Mouse (Mus musculus) midbrain, embryonic 15.5 days (tissue): ENCODE data around the gene Ntrk1. TPM values are rescaled to one million over a fixed set of nuclear protein-coding genes. Genes with fewer than 3 reads are reported as not detected.

Experiments used
- ATAC-seq: fragments of 200-750 bp; cut with Nextera tagmentation; replicated peaks from 2 replicates; pipeline ENCODE4 v1.8.0; 2017; ENCODE audit warnings: moderate TSS enrichment
- H3K27ac ChIP-seq: fragments of 300-500 bp; sonication (generic); 2 replicates; pipeline ENCODE4 v1.5.1; 2015; ENCODE audit warnings: mild to moderate bottlenecking, inconsistent platforms
- H3K27me3 ChIP-seq: fragments of 300-500 bp; sonication (generic); replicated peaks from 2 replicates; pipeline ENCODE4 v1.6.1; 2015; ENCODE audit warnings: inconsistent platforms
- H3K36me3 ChIP-seq: fragments of 300-500 bp; sonication (generic); replicated peaks from 2 replicates; pipeline ENCODE4 v1.6.1; 2015; ENCODE audit warnings: inconsistent platforms
- H3K4me1 ChIP-seq: fragments of 300-500 bp; sonication (generic); 2 replicates; pipeline ENCODE4 v1.6.1; 2015; ENCODE audit warnings: inconsistent platforms
- H3K4me2 ChIP-seq: fragments of 300-500 bp; sonication (generic); 2 replicates; pipeline ENCODE4 v1.6.1; 2015; ENCODE audit warnings: inconsistent platforms, mild to moderate bottlenecking, moderate library complexity
- H3K4me3 ChIP-seq: fragments of 300-500 bp; sonication (generic); 2 replicates; pipeline ENCODE4 v1.5.1; 2015; ENCODE audit warnings: mild to moderate bottlenecking, inconsistent platforms
- H3K9ac ChIP-seq: fragments of 300-500 bp; sonication (generic); 2 replicates; pipeline ENCODE4 v1.6.1; 2015; ENCODE audit warnings: mild to moderate bottlenecking, inconsistent platforms
- H3K9me3 ChIP-seq: fragments of 300-500 bp; sonication (generic); 2 replicates; pipeline ENCODE4 v1.6.1; 2016; ENCODE audit warnings: inconsistent platforms
- WGBS: fragments of 180-500 bp; shearing (Covaris S2); methylation state at CpG from one replicate; pipeline ENCODE4 v1.1.7; 2015; ENCODE audit warnings: mixed read lengths; 5-methylcytosine and 5-hydroxymethylcytosine counted together
- polyA plus RNA-seq: library from polyadenylated mRNA; unstranded; fragments of >200 nt; fragmentation: Nextera tagmentation; extraction: Ambion mirVana; gene quantifications from 2 replicates; pipeline ENCODE4 v1.2.1, GENCODE M21; 2015

Ntrk1 gene
- polyA plus RNA-seq, 1 experiment from 2014 or later: 1.6 TPM

DNA sequence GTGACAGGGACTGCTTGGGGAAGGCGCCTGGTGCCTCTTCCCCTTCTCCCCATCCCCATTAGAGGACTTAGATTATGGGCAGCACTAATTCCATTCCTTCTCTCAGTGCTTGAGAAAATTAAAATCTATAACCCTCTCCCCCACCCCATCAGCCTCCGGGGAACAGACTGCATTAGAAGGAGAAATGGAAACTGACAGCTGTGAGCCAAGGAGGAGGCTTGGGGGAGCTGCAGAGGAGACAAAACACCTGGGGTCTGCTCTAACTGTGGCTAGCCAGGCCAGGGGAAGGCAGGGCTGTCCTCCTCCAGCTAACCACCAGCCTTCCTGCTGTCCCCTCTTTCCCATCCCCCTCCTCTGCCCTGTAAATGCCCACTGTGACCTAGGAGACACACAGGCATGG is 15.9 kb downstream of the Ntrk1 start:
- H3K9ac ChIP-seq: no peak overlapping the region
- H3K27me3 ChIP-seq: peaks cover 6% of the 10 kb centered on the region; the same call in 1 of the 2 replicates
- 20% methylated on average over 2 of the region's 2 CpGs for WGBS
- no peak overlapping the region for H3K4me2 ChIP-seq
- H3K4me3 ChIP-seq: no peak overlapping the region
- ATAC-seq: no peak
- H3K9me3 ChIP-seq: no peaks in the 10 kb centered on the region
- H3K36me3 ChIP-seq: no peaks in the 10 kb centered on the region
- peaks cover 20% of the 10 kb centered on the region for H3K4me1 ChIP-seq
- H3K27ac ChIP-seq: no peak overlapping the region

DNA sequence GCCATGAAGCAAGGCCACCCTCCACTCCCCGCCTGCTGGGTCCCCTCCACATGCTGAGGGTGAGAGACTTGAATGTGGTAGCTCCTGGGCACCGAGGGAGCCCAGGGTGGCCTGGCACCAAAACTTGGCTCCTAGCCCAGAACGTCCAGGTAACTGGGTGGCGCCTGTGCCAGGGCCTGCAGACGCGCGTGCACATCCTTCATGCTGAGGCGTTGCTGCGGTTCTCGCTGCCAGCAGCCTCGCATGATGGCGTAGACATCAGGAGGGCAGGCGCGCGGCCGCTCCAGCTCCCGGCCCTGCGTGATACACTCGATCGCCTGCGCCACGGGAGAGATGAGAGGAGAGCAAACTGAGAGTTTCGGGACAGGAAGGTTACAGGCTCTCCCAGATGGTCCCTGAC is 16.7 kb downstream of the Ntrk1 start:
- Histone ChIP-seq H3K4me1 (peaks cover 20% of the 10 kb centered on the region), H3K9me3 (no peaks in the 10 kb centered on the region), H3K27me3 (peaks cover 6% of the 10 kb centered on the region; the same call in 1 of the 2 replicates), H3K9ac (no peak overlapping the region), H3K4me3 (no peak overlapping the region), H3K27ac (no peak overlapping the region), H3K36me3 (no peaks in the 10 kb centered on the region), H3K4me2 (peak overlapping the region; percentile 15; the same call in 1 of the 2 replicates)
- WGBS: 45% methylated on average over 23 of the region's 23 CpGs
- ATAC-seq: no peak

DNA sequence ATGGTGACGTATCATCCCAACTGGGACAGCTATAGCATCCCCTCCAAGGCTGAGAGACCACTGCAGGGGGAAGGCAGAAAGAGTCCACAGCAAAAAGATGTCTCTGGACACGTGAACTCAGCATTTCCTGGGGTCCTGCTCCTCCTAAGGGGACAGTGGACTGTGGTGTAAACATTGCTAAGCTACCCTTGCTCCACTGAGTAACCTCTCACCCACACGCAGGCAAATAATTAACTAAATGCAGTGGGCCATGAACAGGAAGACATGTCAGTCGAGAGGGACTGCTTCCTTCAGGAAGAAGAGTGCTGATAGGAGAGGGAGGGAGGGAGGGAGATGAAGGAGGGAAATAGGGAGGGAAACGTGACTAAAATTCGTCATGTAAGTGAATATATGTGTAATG is 23.9 kb downstream of the Ntrk1 start:
- Histone ChIP-seq H3K27ac (no peak overlapping the region), H3K27me3 (peaks cover 21% of the 10 kb centered on the region), H3K36me3 (no peaks in the 10 kb centered on the region), H3K9ac (no peak overlapping the region), H3K4me3 (no peak overlapping the region), H3K4me2 (no peak overlapping the region), H3K9me3 (no peaks in the 10 kb centered on the region), H3K4me1 (peaks cover 7% of the 10 kb centered on the region)
- no peak for ATAC-seq
- 58% methylated on average over 6 of the region's 6 CpGs for WGBS

DNA sequence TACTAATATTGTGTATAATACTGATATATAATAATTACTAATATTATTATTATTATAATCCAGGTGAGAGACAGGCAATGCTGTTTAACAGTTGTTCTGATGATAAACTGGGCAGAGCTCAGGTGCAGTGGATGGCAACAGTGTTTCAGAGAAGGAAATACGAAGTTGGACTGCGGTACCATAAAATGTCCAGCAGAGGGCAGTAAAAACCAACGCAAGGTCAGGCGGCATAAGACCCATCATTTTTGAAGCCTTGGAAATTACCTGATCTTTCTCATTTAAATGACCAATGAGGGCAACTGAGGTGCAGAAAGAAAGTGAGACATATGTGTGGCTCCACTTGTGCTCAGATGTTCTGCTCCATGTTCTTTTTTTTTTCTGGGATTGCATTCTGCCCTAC is 24.7 kb downstream of the Ntrk1 start:
- Histone ChIP-seq H3K27me3 (peaks cover 21% of the 10 kb centered on the region), H3K36me3 (no peaks in the 10 kb centered on the region), H3K27ac (no peak overlapping the region), H3K4me3 (no peak overlapping the region), H3K4me2 (no peak overlapping the region), H3K9me3 (no peaks in the 10 kb centered on the region), H3K4me1 (peaks cover 7% of the 10 kb centered on the region), H3K9ac (no peak overlapping the region)
- ATAC-seq: no peak
- 3% methylated on average over 4 of the region's 4 CpGs for WGBS

DNA sequence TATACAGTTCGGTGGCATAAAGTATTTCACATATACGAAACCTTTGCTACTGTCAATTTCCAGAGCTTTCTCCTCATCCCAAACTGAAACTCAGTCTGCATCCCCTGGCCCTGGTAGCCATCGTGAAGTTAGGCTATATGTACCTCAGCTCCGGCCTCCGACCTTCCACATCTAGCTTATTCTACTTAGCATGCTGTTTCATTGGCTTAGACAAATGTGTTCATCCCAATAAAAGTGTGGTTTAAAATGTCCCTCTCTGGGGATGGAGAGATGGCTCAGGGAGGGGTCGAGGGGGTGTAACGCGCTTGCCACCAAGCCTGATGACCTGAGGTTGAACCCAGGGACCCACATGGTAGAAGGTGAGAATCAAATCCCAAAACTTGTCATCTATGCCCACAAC is 25.5 kb downstream of the Ntrk1 start:
- WGBS: 83% methylated on average over 8 of the region's 8 CpGs

DNA sequence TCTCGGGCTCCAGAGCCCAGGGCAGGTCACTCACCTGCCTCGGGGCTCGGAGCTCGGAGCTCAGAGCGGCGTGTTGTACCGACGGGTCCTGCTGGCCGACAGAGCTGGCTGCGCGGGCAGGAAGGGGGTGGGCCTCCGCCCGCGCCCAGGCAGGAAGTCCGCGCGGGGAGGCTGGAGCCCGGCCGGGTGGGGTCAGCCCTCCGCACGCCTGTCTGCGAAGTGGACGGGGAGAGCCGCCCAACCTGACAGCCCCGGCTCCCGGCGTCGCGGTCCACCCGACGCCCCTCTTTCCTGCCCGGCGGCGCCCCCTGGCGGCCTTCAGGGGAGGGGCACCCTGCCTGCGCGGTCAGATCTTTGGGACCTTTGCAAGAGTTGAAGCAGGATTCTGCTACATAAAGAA is 26.1 kb downstream of the Ntrk1 start:
- peak overlapping the region; percentile 29 for H3K4me3 ChIP-seq
- H3K4me2 ChIP-seq: peak overlapping the region; percentile 42
- H3K36me3 ChIP-seq: no peaks in the 10 kb centered on the region
- H3K9ac ChIP-seq: 0 out of 2 replicates have a peak overlapping the region, but pooled peaks have one; percentile 14
- ATAC-seq: no peak
- H3K27ac ChIP-seq: no peak overlapping the region
- H3K9me3 ChIP-seq: no peaks in the 10 kb centered on the region
- peaks cover 7% of the 10 kb centered on the region for H3K4me1 ChIP-seq
- H3K27me3 ChIP-seq: peaks cover 29% of the 10 kb centered on the region
- WGBS: 3% methylated on average over 30 of the region's 37 CpGs

More for the DNA sequence above, 25.5 kb downstream of the Ntrk1 start:
- Histone ChIP-seq H3K4me1 (peaks cover 7% of the 10 kb centered on the region), H3K9ac (no peak overlapping the region), H3K27me3 (peaks cover 27% of the 10 kb centered on the region), H3K4me3 (no peak overlapping the region), H3K9me3 (no peaks in the 10 kb centered on the region), H3K27ac (no peak overlapping the region), H3K4me2 (no peak overlapping the region), H3K36me3 (no peaks in the 10 kb centered on the region)
- no peak for ATAC-seq

DNA sequence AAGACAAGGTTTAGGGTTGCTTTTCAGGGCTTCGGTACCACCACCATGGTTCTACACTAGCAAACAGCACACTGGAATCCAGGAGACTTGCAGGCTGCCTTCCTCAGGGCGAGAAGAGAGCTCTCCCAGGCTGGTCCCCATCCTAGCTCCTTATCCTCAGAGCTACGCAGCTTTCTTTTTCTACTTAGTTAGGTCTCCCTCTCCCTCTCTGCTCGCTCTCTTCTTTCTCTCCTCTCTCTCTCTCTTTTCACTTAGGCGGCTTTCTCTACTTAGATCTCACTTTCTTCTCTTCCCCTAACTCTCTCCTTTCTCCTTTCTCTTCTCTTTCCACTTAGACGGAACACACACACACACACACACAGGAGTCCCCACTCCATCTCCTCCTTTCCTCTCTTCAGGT is 26.5 kb downstream of the Ntrk1 start:
- no peak for ATAC-seq
- Histone ChIP-seq H3K9ac (0 out of 2 replicates have a peak overlapping the region, but pooled peaks have one; percentile 14), H3K4me3 (peak overlapping the region; percentile 29)

DNA sequence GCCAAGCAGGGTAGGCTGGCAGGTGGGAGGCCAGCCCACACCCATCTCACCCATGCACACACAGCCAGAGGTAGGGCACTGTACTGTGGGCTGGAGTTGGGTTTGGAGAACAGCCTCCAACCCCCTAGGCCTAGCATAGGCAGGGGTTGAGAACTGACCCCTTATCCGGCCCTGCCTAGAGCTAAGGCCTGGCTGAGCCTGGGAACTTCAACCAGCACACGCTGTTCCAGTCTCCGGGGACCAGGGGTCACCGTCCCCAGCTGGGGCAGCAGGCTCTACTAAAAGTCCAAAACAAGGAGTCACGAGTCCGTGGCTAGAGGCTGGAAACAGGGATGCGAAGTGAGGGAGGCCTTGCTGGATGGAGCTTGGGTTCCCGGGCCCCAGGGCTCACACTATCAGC is 27.2 kb downstream of the Ntrk1 start:
- no peak for ATAC-seq
- WGBS: 62% methylated on average over 8 of the region's 8 CpGs
- H3K27me3 ChIP-seq: peaks cover 29% of the 10 kb centered on the region

More for the DNA sequence above, 26.5 kb downstream of the Ntrk1 start:
- 46% methylated on average over 6 of the region's 6 CpGs for WGBS
- Histone ChIP-seq H3K36me3 (no peaks in the 10 kb centered on the region), H3K9me3 (no peaks in the 10 kb centered on the region), H3K27ac (no peak overlapping the region), H3K4me2 (peak overlapping the region; percentile 42), H3K4me1 (peaks cover 7% of the 10 kb centered on the region), H3K27me3 (peaks cover 29% of the 10 kb centered on the region)

DNA sequence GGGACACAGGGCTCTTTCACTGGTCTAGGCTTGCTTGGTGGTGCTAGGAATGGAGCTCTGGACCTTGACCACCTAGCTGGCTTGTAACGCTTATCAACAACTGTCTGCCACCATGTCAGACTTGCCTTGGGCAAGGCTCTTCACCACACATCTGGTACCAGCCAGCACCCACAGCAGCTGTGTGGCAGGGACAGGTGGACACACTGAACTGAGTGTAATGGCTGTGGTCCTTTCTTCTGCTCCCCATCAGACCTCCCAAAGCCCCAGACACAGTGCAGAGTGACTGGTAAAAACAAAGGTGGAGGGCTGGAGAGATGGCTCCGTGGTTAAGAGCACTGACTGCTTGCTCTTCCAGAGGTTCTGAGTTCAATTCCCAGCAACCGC is 28.7 kb downstream of the Ntrk1 start:
- 78% methylated on average over 3 of the region's 3 CpGs for WGBS
- Histone ChIP-seq H3K9me3 (no peaks in the 10 kb centered on the region), H3K27me3 (peaks cover 29% of the 10 kb centered on the region), H3K4me2 (no peak overlapping the region), H3K36me3 (no peaks in the 10 kb centered on the region), H3K9ac (no peak overlapping the region), H3K4me1 (peaks cover 4% of the 10 kb centered on the region; the same call in 1 of the 2 replicates), H3K4me3 (no peak overlapping the region), H3K27ac (no peak overlapping the region)
- ATAC-seq: no peak

More for the DNA sequence above, 27.2 kb downstream of the Ntrk1 start:
- H3K27ac ChIP-seq: no peak overlapping the region
- peaks cover 7% of the 10 kb centered on the region for H3K4me1 ChIP-seq
- H3K4me3 ChIP-seq: 0 out of 2 replicates have a peak overlapping the region, but pooled peaks have one; percentile 29
- H3K4me2 ChIP-seq: peak overlapping the region; percentile 12
- H3K36me3 ChIP-seq: no peaks in the 10 kb centered on the region
- H3K9ac ChIP-seq: no peak overlapping the region
- no peaks in the 10 kb centered on the region for H3K9me3 ChIP-seq

DNA sequence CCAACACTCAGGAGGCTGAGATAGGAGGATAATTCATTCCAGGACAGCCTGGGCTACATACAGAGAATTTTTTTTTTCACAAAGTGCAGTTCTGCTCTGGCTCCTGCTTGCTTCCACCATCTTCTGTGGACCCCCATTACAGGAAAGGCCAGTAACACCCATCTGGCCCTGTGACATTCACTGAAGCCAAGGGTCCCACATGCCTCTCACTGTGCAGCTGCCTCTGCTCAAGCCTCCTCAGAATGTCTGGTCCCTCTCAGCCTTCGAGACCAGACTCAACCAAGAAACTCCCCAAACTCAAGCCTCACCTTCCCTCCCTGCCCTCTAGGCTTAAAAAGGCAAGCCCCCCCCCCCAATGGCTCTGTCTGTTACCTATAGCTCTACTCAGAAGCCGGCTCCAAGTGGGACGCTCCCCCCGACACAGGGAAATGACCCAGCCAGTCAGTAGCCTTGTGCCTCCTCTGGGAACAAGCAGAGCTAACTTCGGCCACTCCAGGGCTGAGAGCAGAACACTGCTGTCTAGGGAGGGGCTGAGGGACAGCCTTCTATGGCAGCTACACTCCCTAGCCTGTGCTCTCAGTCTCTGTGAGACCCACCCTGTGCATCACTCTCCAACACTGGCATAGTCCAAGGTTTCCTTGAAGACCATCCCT is 29.2 kb downstream of the Ntrk1 start:
- Histone ChIP-seq H3K4me1 (peaks cover 4% of the 10 kb centered on the region; the same call in 1 of the 2 replicates), H3K36me3 (no peaks in the 10 kb centered on the region), H3K27me3 (peaks cover 29% of the 10 kb centered on the region), H3K9ac (no peak overlapping the region), H3K4me3 (no peak overlapping the region), H3K4me2 (no peak overlapping the region), H3K27ac (no peak overlapping the region), H3K9me3 (no peaks in the 10 kb centered on the region)
- ATAC-seq: no peak
- 84% methylated on average over 5 of the region's 5 CpGs for WGBS

DNA sequence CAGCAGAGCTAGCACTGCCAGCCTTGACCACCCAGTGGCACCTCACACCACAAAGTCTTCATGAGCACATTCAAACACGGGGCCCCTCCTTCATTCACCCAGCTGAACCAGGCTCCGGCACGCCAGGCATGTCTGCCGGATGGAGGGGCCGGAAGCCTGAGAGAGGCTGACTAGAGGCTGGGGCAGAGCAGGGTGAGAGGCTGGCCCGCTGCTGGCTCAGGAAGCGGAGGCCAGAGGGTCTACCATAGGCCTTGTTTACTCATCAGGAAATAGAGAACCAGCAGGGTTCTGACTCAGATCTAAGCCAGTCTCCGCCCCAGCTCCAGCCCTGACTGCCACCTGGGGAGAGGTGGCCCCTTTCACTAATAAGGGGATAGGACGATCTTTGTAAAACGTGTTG is 29.9 kb downstream of the Ntrk1 start:
- no peak overlapping the region for H3K27ac ChIP-seq
- no peak overlapping the region for H3K4me2 ChIP-seq
- ATAC-seq: no peak

DNA sequence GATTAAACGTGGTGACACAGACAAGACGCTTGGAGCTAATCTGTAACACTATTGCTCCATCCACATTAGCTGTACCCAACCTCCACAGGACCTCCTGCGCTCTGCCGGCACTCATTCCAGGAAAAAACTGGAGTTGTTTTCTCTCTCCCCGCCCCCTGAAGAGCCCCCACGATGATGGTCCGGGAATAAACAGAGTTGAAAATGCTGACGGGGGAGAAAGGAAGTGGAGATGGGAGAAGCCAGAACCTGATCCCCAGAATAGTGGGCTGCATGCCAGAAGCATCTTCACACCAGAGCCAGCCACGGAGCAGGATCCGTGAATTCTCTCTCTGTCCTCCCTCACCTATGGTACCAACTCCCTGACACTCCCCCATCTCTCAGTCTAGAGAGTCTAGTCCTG is 30.5 kb downstream of the Ntrk1 start:
- H3K4me1 ChIP-seq: peaks cover 4% of the 10 kb centered on the region; the same call in 1 of the 2 replicates
- H3K4me2 ChIP-seq: no peak overlapping the region
- no peak overlapping the region for H3K9ac ChIP-seq
- no peak overlapping the region for H3K27ac ChIP-seq
- peaks cover 24% of the 10 kb centered on the region for H3K27me3 ChIP-seq
- no peak overlapping the region for H3K4me3 ChIP-seq
- ATAC-seq: no peak
- no peaks in the 10 kb centered on the region for H3K36me3 ChIP-seq
- WGBS: 41% methylated on average over 10 of the region's 10 CpGs
- no peaks in the 10 kb centered on the region for H3K9me3 ChIP-seq

More for the DNA sequence above, 29.9 kb downstream of the Ntrk1 start:
- WGBS: 19% methylated on average over 10 of the region's 10 CpGs
- Histone ChIP-seq H3K4me1 (peaks cover 4% of the 10 kb centered on the region; the same call in 1 of the 2 replicates), H3K36me3 (no peaks in the 10 kb centered on the region), H3K4me3 (no peak overlapping the region), H3K27me3 (peaks cover 29% of the 10 kb centered on the region), H3K9me3 (no peaks in the 10 kb centered on the region), H3K9ac (no peak overlapping the region)
